Mouse (Mus musculus) liver, embryonic 14.5 days (tissue): ENCODE data around the gene Ank2.

Source experiments
- CTCF ChIP-seq: IDR thresholded peaks from 2 replicates; pipeline ENCODE4 v1.5.1; 2016; ENCODE audit warnings: antibody characterized with exemption, low read depth, control low read depth
- EP300 ChIP-seq: IDR thresholded peaks from 2 replicates; pipeline ENCODE4 v1.6.1; 2016; ENCODE audit warnings: antibody characterized with exemption, low read depth

GRCm38 (mm10) chr3:127012525-127012924 lies 486.6 kb downstream of the Ank2 start:
- TF ChIP-seq CTCF (peak; percentile 65), EP300 (no peak)
